9 mouse cellular contexts compared by ENCODE assay signal in the genomic region with DNA sequence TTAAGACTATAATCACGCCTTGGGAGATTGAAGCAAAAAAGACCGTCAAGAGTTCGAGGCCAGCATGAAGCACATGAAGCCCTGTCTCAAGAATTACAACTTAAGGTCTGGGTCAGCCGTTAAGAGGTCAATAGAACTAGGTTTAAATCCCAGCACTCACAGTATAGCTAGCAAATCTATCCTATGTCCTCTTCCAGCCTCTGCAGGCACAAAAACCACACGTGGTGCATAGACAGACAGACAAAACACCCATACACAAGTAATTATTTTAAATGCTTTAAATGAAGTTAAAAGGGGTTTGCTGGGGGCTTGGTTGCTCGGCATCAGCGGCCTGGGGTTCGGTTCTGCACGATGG. TPM values are rescaled to one million over a fixed set of nuclear protein-coding genes. Genes with fewer than 3 reads are reported as not detected.
A peak's percentile ranks its signal among the peaks of the same experiment; 100 is the strongest.
DNase-seq lines count a peak whose midpoint lies in the region; ATAC-seq and TF ChIP-seq lines count a peak whose summit lies in the region.
"Had no signal": no experiment of that assay in that cellular context is flagged by ENCODE, and none has a peak within 500 bp of the region (broad histone marks: within the 10 kb centered on the region; RNA-seq: fewer than 3 reads in every experiment).

No protein-coding gene starts in this region.

- H3K36me3 ChIP-seq in kidney, postnatal 0 days (ENCODE audit: insufficient read depth, low read length): peaks cover 5% of the 10 kb centered on the region; the same call in 1 of the 2 replicates
- H3K36me3 ChIP-seq in hindbrain, embryonic 15.5 days: peaks cover 5% of the 10 kb centered on the region; the same call in 1 of the 2 replicates
- H3K36me3 ChIP-seq in midbrain, postnatal 0 days (ENCODE audit: insufficient read depth, low read length): peaks cover under 1% of the 10 kb centered on the region

- H3K27me3 ChIP-seq in kidney, postnatal 0 days (ENCODE audit: insufficient read depth, low read length): no peaks in the 10 kb centered on the region
- no peaks in the 10 kb centered on the region for H3K27me3 ChIP-seq in hindbrain, embryonic 15.5 days
- H3K27me3 ChIP-seq in midbrain, postnatal 0 days (ENCODE audit: insufficient read depth, low read length): no peaks in the 10 kb centered on the region

- TF ChIP-seq CTCF in kidney, postnatal 0 days (IDR thresholded peaks at IDR 0.05; ENCODE audit: low read depth): no peak
- TF ChIP-seq CTCF in cortical plate, adult 2 months (IDR thresholded peaks at IDR 0.05; ENCODE audit: extremely low read depth, insufficient read depth, low read length): no peak
- no peak for TF ChIP-seq CTCF in midbrain, postnatal 0 days (IDR thresholded peaks at IDR 0.05)

- WGBS in kidney, postnatal 0 days: 39% methylated on average over 9 of the region's 9 CpGs
- WGBS in hindbrain, embryonic 15.5 days: 43% methylated on average over 9 of the region's 9 CpGs
- 39% methylated on average over 9 of the region's 9 CpGs for WGBS in midbrain, postnatal 0 days

- peak overlapping the region; percentile 94 for H3K4me3 ChIP-seq in kidney, postnatal 0 days (replicated peaks; ENCODE audit: low read depth, low read length)
- H3K4me3 ChIP-seq in cortical plate, adult 2 months (ENCODE audit: insufficient read depth, low read length): peak overlapping the region; percentile 83
- H3K4me3 ChIP-seq in hindbrain, embryonic 15.5 days: peak overlapping the region; percentile 77
- H3K4me3 ChIP-seq in midbrain, postnatal 0 days (ENCODE audit: low read depth, low read length): peak overlapping the region; percentile 94

- peak overlapping the region; percentile 85 for H3K27ac ChIP-seq in kidney, postnatal 0 days
- 0 out of 2 replicates have a peak overlapping the region, but pooled peaks have one; percentile 31 for H3K27ac ChIP-seq in cortical plate, adult 2 months (ENCODE audit: insufficient read depth, low read length)
- peak overlapping the region; percentile 80 for H3K27ac ChIP-seq in hindbrain, embryonic 15.5 days (replicated peaks)
- peak overlapping the region; percentile 77 for H3K27ac ChIP-seq in midbrain, postnatal 0 days (ENCODE audit: low read depth, low read length)

- no peak for TF ChIP-seq POLR2A in cortical plate, adult 2 months (IDR thresholded peaks at IDR 0.05; ENCODE audit: extremely low read depth, insufficient read depth, low read length)

- no peak for DNase-seq in kidney, postnatal 0 days (ENCODE audit: low spot score)
- DNase-seq in kidney, postnatal 36 days: no peak
- DNase-seq in midbrain, postnatal 0 days (ENCODE audit: low spot score): no peak
- DNase-seq in frontal cortex, postnatal 10 days (ENCODE audit: low spot score in 2 of 2): no peak
- DNase-seq in Muller cell, postnatal 12 days (ENCODE audit: inconsistent ontology term): no peak
- DNase-seq in layer of hippocampus, adult 18-20 months (ENCODE audit: low spot score in 2 of 2): no peak

- no peaks in the 10 kb centered on the region for H3K4me1 ChIP-seq in kidney, postnatal 0 days (replicated peaks; ENCODE audit: insufficient read depth, low read length)
- peaks cover 2% of the 10 kb centered on the region; the same call in 1 of the 2 replicates for H3K4me1 ChIP-seq in cortical plate, adult 2 months (ENCODE audit: control insufficient read depth, insufficient read depth, low read length)
- H3K4me1 ChIP-seq in hindbrain, embryonic 15.5 days (replicated peaks): peaks cover 17% of the 10 kb centered on the region
- H3K4me1 ChIP-seq in midbrain, postnatal 0 days (ENCODE audit: insufficient read depth, low read length): peaks cover 6% of the 10 kb centered on the region; the same call in 1 of the 2 replicates

- H3K9ac ChIP-seq in kidney, postnatal 0 days (ENCODE audit: low read depth, low read length): peak overlapping the region; percentile 96
- H3K9ac ChIP-seq in hindbrain, embryonic 15.5 days: peak overlapping the region; percentile 85
- H3K9ac ChIP-seq in midbrain, postnatal 0 days (replicated peaks; ENCODE audit: low read length, poor library complexity, severe bottlenecking): peak overlapping the region; percentile 95

- no peak for ATAC-seq in kidney, postnatal 0 days (replicated peaks; ENCODE audit: low FRiP score, low read depth)
- peak; percentile 72 for ATAC-seq in hindbrain, embryonic 15.5 days (ENCODE audit: low FRiP score, low read depth)
- ATAC-seq in midbrain, postnatal 0 days (ENCODE audit: low FRiP score): peak; percentile 24; the same call in 1 of the 2 replicates

- H3K4me2 ChIP-seq in kidney, postnatal 0 days (ENCODE audit: low read length): peak overlapping the region; percentile 82
- peak overlapping the region; percentile 75 for H3K4me2 ChIP-seq in hindbrain, embryonic 15.5 days
- peak overlapping the region; percentile 92 for H3K4me2 ChIP-seq in midbrain, postnatal 0 days (ENCODE audit: low read depth, low read length, poor library complexity, severe bottlenecking)

- H3K9me3 ChIP-seq in kidney, postnatal 0 days (replicated peaks; ENCODE audit: low read length): no peaks in the 10 kb centered on the region
- no peaks in the 10 kb centered on the region for H3K9me3 ChIP-seq in hindbrain, embryonic 15.5 days
- H3K9me3 ChIP-seq in midbrain, postnatal 0 days (ENCODE audit: low read length): no peaks in the 10 kb centered on the region

RNA-seq across cellular contexts. Expression of a gene that starts 0.3 kb away (rescaled TPM):
- 111 and 114 TPM in 2 replicates for polyA plus RNA-seq in kidney, postnatal 0 days (2015; fragmentation: Nextera tagmentation; extraction: Ambion mirVana)
- 51.8 and 54.0 TPM in 2 replicates for polyA plus RNA-seq in cortical plate, adult 2 months (2012; rRNA removed)
- polyA plus RNA-seq in hindbrain, embryonic 15.5 days (2015; fragmentation: Nextera tagmentation; extraction: Ambion mirVana): 96.5 and 98.2 TPM in 2 replicates
- total RNA-seq in midbrain, postnatal 0 days (2014; rRNA removed): 43.6 and 48.6 TPM in 2 replicates
- polyA plus RNA-seq in midbrain, postnatal 0 days (2015; fragmentation: Nextera tagmentation; extraction: Ambion mirVana): 80.4 and 85.4 TPM in 2 replicates
- total RNA-seq in layer of hippocampus, adult 18-20 months (2021): 10 to 100 TPM; 40.7 to 47.7 TPM

RNA-seq across cellular contexts. Expression of a gene that starts 6.5 kb away (rescaled TPM):
- polyA plus RNA-seq in kidney, postnatal 0 days (2015; fragmentation: Nextera tagmentation; extraction: Ambion mirVana): 0.17 and 0.23 TPM in 2 replicates
- polyA plus RNA-seq in cortical plate, adult 2 months (2012; rRNA removed): not detected in 2 replicates
- polyA plus RNA-seq in hindbrain, embryonic 15.5 days (2015; fragmentation: Nextera tagmentation; extraction: Ambion mirVana): not detected in 2 replicates
- total RNA-seq in midbrain, postnatal 0 days (2014; rRNA removed): not detected in 2 replicates
- 0.09 TPM in 1 of 2 replicates, not detected in the other for polyA plus RNA-seq in midbrain, postnatal 0 days (2015; fragmentation: Nextera tagmentation; extraction: Ambion mirVana)
- total RNA-seq in layer of hippocampus, adult 18-20 months (2021): not detected
- total RNA-seq: megakaryocyte-erythroid progenitor cell, adult 5-6 weeks had no signal

RNA-seq across cellular contexts. Expression of a gene that starts 16.2 kb away (rescaled TPM):
- 10.9 and 11.1 TPM in 2 replicates for polyA plus RNA-seq in kidney, postnatal 0 days (2015; fragmentation: Nextera tagmentation; extraction: Ambion mirVana)
- 0.42 and 0.75 TPM in 2 replicates for polyA plus RNA-seq in cortical plate, adult 2 months (2012; rRNA removed)
- 0.09 and 0.21 TPM in 2 replicates for polyA plus RNA-seq in hindbrain, embryonic 15.5 days (2015; fragmentation: Nextera tagmentation; extraction: Ambion mirVana)
- total RNA-seq in midbrain, postnatal 0 days (2014; rRNA removed): 0.49 TPM in 1 of 2 replicates, not detected in the other
- 0.48 and 0.77 TPM in 2 replicates for polyA plus RNA-seq in midbrain, postnatal 0 days (2015; fragmentation: Nextera tagmentation; extraction: Ambion mirVana)
- under 1 TPM in 1 of 2 experiments, not detected in 1; 0.18 TPM for total RNA-seq in layer of hippocampus, adult 18-20 months (2021)
- total RNA-seq: megakaryocyte-erythroid progenitor cell, adult 5-6 weeks had no signal

RNA-seq across cellular contexts. Expression of a gene that starts 22.9 kb away (rescaled TPM):
- polyA plus RNA-seq in kidney, postnatal 0 days (2015; fragmentation: Nextera tagmentation; extraction: Ambion mirVana): 24.4 and 30.5 TPM in 2 replicates
- polyA plus RNA-seq in cortical plate, adult 2 months (2012; rRNA removed): 37.0 and 38.6 TPM in 2 replicates
- polyA plus RNA-seq in hindbrain, embryonic 15.5 days (2015; fragmentation: Nextera tagmentation; extraction: Ambion mirVana): 18.7 and 23.3 TPM in 2 replicates
- 17.1 and 53.8 TPM in 2 replicates for total RNA-seq in midbrain, postnatal 0 days (2014; rRNA removed)
- 22.0 and 27.2 TPM in 2 replicates for polyA plus RNA-seq in midbrain, postnatal 0 days (2015; fragmentation: Nextera tagmentation; extraction: Ambion mirVana)
- total RNA-seq in layer of hippocampus, adult 18-20 months (2021): 10 to 100 TPM; 28.6 to 30.3 TPM

RNA-seq across cellular contexts. Expression of a gene that starts 29.2 kb away (rescaled TPM):
- 28.0 and 28.8 TPM in 2 replicates for polyA plus RNA-seq in kidney, postnatal 0 days (2015; fragmentation: Nextera tagmentation; extraction: Ambion mirVana)
- polyA plus RNA-seq in cortical plate, adult 2 months (2012; rRNA removed): 6.9 and 7.3 TPM in 2 replicates
- polyA plus RNA-seq in hindbrain, embryonic 15.5 days (2015; fragmentation: Nextera tagmentation; extraction: Ambion mirVana): 3.2 and 4.6 TPM in 2 replicates
- 4.7 and 11.6 TPM in 2 replicates for total RNA-seq in midbrain, postnatal 0 days (2014; rRNA removed)
- polyA plus RNA-seq in midbrain, postnatal 0 days (2015; fragmentation: Nextera tagmentation; extraction: Ambion mirVana): 4.1 and 4.2 TPM in 2 replicates
- total RNA-seq in layer of hippocampus, adult 18-20 months (2021): 1 to 10 TPM; 4.1 to 4.2 TPM
- total RNA-seq: megakaryocyte-erythroid progenitor cell, adult 5-6 weeks had no signal

Comparison
In these comparisons a context has a peak if more than half of its experiments do, and no peak if none do; other contexts are left out.
1. H3K27ac ChIP-seq: peak in every context shown above with its lines; median percentile 85 in kidney, postnatal 0 days; 80 in hindbrain, embryonic 15.5 days; 77 in midbrain, postnatal 0 days; 31 in cortical plate, adult 2 months.